Mouse (Mus musculus): ENCODE measurements around the gene Ccdc54. TPM values are rescaled to one million over a fixed set of nuclear protein-coding genes. Genes with fewer than 3 reads are reported as not detected.

Ccdc54 gene
- polyA plus RNA-seq, 1 experiment = not detected

DNA sequence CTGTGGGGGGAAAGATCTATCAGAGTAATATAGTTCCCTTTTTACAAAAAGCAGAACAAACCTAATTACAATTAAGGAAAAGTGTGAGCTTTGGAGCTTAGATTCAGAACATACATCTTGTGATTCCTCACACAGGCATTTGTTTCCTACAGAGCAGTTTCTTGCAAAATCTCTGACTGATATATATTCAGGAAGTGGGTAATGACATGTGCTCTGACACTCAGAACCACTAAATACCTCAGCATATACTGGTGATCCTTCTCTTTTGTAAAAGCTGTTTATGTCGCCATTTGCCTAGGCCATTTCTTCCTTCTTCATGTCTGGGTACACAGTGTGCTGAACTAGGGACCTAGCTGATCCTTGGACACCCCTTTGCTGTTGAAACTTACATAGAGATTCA, 2.8 kb downstream of the Ccdc54 start:
- no peak overlapping the region for H3ac ChIP-seq (ENCODE audit: control insufficient read depth, insufficient read length)
- TF ChIP-seq MYOG (IDR thresholded peaks at IDR 0.05; ENCODE audit: control insufficient read depth in 1 of 3, insufficient read depth in 1 of 3, insufficient read length in 2 of 3, low read depth in 2 of 3) (no peak), TCF3 (IDR thresholded peaks at IDR 0.05; ENCODE audit: insufficient read length, low read depth) (no peak), SRF (IDR thresholded peaks at IDR 0.05; ENCODE audit: control insufficient read depth, insufficient read length, low read depth) (no peak), E2F4 (IDR thresholded peaks at IDR 0.05; ENCODE audit: insufficient read depth) (no peak), TCF12 (IDR thresholded peaks at IDR 0.05; ENCODE audit: insufficient read depth, poor library complexity, severe bottlenecking) (no peak), REST (IDR thresholded peaks at IDR 0.05; ENCODE audit: insufficient read depth, insufficient read length) (no peak), POLR2AphosphoS2 (IDR thresholded peaks at IDR 0.05; ENCODE audit: insufficient read length, low read depth) (no peak), MAX (IDR thresholded peaks at IDR 0.05; ENCODE audit: low read depth) (no peak), CEBPB (IDR thresholded peaks at IDR 0.05; ENCODE audit: insufficient read depth, poor library complexity, severe bottlenecking) (no peak), USF1 (IDR thresholded peaks at IDR 0.05; ENCODE audit: low read depth) (no peak), MYOD1 (IDR thresholded peaks at IDR 0.05; ENCODE audit: control insufficient read depth in 1 of 3, insufficient read length in 2 of 3, low read depth in 2 of 3) (no peak), POLR2A (IDR thresholded peaks at IDR 0.05; ENCODE audit: insufficient read length, low read depth) (no peak)
- no peaks in the 10 kb centered on the region for H3K36me3 ChIP-seq (ENCODE audit: control insufficient read depth, insufficient read depth)
- H3K79me2 ChIP-seq (ENCODE audit: control insufficient read depth, insufficient read depth) = no peaks in the 10 kb centered on the region
- H3K4me3 ChIP-seq = no peak overlapping the region
- no peak overlapping the region for H3K4me2 ChIP-seq (ENCODE audit: low read depth)
- no peaks in the 10 kb centered on the region for H3K27me3 ChIP-seq (ENCODE audit: control insufficient read depth, insufficient read depth, insufficient read length)

DNA sequence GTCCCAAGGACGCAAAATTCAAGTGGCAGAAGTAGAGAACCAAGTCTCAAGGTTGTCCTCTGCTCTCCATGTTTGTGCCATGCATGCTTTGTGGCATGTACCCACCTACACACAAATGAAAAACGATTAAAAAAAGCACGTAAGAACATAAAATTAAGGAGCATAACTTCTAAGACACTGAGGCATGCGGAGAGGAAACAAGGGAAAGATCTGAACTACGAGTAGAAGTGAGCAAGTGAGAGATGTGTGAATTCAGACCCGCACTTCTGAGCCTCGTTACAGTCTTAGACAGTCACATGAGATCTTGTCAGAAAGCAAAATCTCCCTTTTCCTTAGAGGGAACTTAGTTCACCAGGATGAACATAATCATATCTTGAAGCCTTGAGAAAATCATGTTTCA, 3.8 kb downstream of the Ccdc54 start:
- Histone ChIP-seq H3K4me2 (ENCODE audit: low read depth) (no peak overlapping the region), H3K27me3 (ENCODE audit: control insufficient read depth, insufficient read depth, insufficient read length) (no peaks in the 10 kb centered on the region), H3K36me3 (ENCODE audit: control insufficient read depth, insufficient read depth) (no peaks in the 10 kb centered on the region), H3ac (ENCODE audit: control insufficient read depth, insufficient read length) (no peak overlapping the region), H3K79me2 (ENCODE audit: control insufficient read depth, insufficient read depth) (no peaks in the 10 kb centered on the region), H3K4me3 (no peak overlapping the region)
- TF ChIP-seq MYOG (IDR thresholded peaks at IDR 0.05; ENCODE audit: control insufficient read depth in 1 of 3, insufficient read depth in 1 of 3, insufficient read length in 2 of 3, low read depth in 2 of 3) (no peak), MYOD1 (IDR thresholded peaks at IDR 0.05; ENCODE audit: control insufficient read depth in 1 of 3, insufficient read length in 2 of 3, low read depth in 2 of 3) (no peak), TCF3 (IDR thresholded peaks at IDR 0.05; ENCODE audit: insufficient read length, low read depth) (no peak)

DNA sequence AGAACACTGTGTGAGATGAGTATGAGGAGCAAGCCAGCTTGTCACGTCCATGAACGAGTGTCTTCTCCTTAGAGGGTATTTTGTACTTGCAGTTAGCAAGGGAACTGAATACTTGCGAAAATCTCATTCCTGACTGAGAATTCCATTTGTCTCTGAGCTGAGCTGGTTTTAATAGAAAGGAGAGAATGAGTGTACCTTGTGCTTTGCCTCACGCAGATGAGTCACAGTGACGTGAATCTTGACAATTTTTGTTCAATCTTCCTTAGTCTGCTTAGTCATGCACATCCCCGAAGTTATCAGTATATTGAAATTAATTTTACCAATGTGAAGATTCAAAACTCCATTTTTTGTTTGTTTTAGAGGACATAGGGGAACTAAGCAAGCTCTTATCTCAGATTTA, 12.6 kb downstream of the Ccdc54 start:
- Histone ChIP-seq H3K79me2 (ENCODE audit: control insufficient read depth, insufficient read depth) (no peaks in the 10 kb centered on the region), H3K27me3 (ENCODE audit: control insufficient read depth, insufficient read depth, insufficient read length) (no peaks in the 10 kb centered on the region), H3K36me3 (ENCODE audit: control insufficient read depth, insufficient read depth) (no peaks in the 10 kb centered on the region), H3K4me2 (ENCODE audit: low read depth) (peak overlapping the region; percentile 65), H3ac (ENCODE audit: control insufficient read depth, insufficient read length) (no peak overlapping the region), H3K4me3 (no peak overlapping the region)
- TF ChIP-seq TCF12 (IDR thresholded peaks at IDR 0.05; ENCODE audit: insufficient read depth, poor library complexity, severe bottlenecking) = no peak
- no peak for TF ChIP-seq SRF (IDR thresholded peaks at IDR 0.05; ENCODE audit: control insufficient read depth, insufficient read length, low read depth)
- no peak for TF ChIP-seq POLR2A (IDR thresholded peaks at IDR 0.05; ENCODE audit: insufficient read length, low read depth)
- TF ChIP-seq MYOG (IDR thresholded peaks at IDR 0.05; ENCODE audit: control insufficient read depth in 1 of 3, insufficient read depth in 1 of 3, insufficient read length in 2 of 3, low read depth in 2 of 3) = no peak
- no peak for TF ChIP-seq REST (IDR thresholded peaks at IDR 0.05; ENCODE audit: insufficient read depth, insufficient read length)
- TF ChIP-seq E2F4 (IDR thresholded peaks at IDR 0.05; ENCODE audit: insufficient read depth) = no peak
- no peak for TF ChIP-seq CEBPB (IDR thresholded peaks at IDR 0.05; ENCODE audit: insufficient read depth, poor library complexity, severe bottlenecking)
- TF ChIP-seq POLR2AphosphoS2 (IDR thresholded peaks at IDR 0.05; ENCODE audit: insufficient read length, low read depth) = no peak
- no peak for TF ChIP-seq MYOD1 (IDR thresholded peaks at IDR 0.05; ENCODE audit: control insufficient read depth in 1 of 3, insufficient read length in 2 of 3, low read depth in 2 of 3)
- no peak for TF ChIP-seq USF1 (IDR thresholded peaks at IDR 0.05; ENCODE audit: low read depth)
- no peak for TF ChIP-seq MAX (IDR thresholded peaks at IDR 0.05; ENCODE audit: low read depth)
- no peak for TF ChIP-seq TCF3 (IDR thresholded peaks at IDR 0.05; ENCODE audit: insufficient read length, low read depth)

DNA sequence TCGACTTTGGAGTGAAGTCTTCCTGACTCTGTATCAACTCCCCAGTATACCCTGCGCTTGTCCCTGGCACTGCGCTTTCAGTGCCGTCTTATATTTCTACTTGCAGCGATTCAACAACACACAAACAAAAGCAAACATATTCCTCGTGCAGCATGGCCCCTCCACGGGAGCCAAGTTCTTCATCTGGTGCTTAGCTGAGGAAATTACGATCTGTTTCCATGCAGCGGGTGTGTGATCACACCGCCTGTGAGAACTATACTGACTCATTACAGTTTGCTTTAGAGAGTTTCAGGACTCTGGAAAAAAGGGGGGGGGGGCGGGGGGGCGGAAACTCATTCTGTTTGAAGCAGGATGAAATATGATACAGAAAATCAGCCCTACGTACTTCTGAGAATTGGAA, 18.4 kb downstream of the Ccdc54 start:
- no peak overlapping the region for H3K4me3 ChIP-seq

DNA sequence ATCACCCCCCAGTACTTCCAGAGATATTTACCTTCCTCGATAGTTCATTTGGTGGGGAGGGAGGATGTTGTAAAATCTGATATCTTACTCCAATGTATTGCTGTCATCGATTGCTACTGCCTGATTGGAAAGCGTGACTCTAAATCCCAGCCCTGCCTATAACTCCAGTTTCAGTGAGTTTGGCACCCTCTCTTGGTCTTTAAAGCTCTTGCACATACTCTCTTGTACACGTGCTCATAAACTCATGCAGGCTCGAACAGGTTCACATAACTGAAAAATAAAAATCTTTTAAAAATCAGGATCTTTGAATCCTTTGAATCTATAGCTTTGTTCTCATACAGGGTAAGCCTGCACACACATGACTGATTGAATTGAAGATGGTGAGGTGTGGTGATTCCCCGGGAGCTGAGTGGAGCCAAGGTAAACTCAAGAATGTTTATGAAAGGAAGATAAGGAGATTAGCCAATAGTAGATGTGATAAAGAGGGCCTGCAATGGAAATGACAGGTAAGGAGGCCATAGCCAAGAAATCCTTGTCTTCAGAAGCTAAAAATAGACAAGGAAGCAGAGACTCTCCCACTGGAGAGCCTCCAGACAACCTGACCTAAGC, 31.7 kb downstream of the Ccdc54 start:
- H3K27me3 ChIP-seq (ENCODE audit: control insufficient read depth, insufficient read depth, insufficient read length) = no peaks in the 10 kb centered on the region
- TF ChIP-seq CEBPB (IDR thresholded peaks at IDR 0.05; ENCODE audit: insufficient read depth, poor library complexity, severe bottlenecking) (no peak), SRF (IDR thresholded peaks at IDR 0.05; ENCODE audit: control insufficient read depth, insufficient read length, low read depth) (no peak)
- no peaks in the 10 kb centered on the region for H3K79me2 ChIP-seq (ENCODE audit: control insufficient read depth, insufficient read depth)
- no peaks in the 10 kb centered on the region for H3K36me3 ChIP-seq (ENCODE audit: control insufficient read depth, insufficient read depth)
- H3K4me2 ChIP-seq (ENCODE audit: low read depth) = no peak overlapping the region
- H3ac ChIP-seq (ENCODE audit: control insufficient read depth, insufficient read length) = no peak overlapping the region
- no peak overlapping the region for H3K4me3 ChIP-seq

More for the DNA sequence above, 18.4 kb downstream of the Ccdc54 start:
- no peaks in the 10 kb centered on the region for H3K36me3 ChIP-seq (ENCODE audit: control insufficient read depth, insufficient read depth)
- TF ChIP-seq USF1 (IDR thresholded peaks at IDR 0.05; ENCODE audit: low read depth) (no peak), TCF3 (IDR thresholded peaks at IDR 0.05; ENCODE audit: insufficient read length, low read depth) (no peak), MYOD1 (IDR thresholded peaks at IDR 0.05; ENCODE audit: control insufficient read depth in 1 of 3, insufficient read length in 2 of 3, low read depth in 2 of 3) (no peak), CEBPB (IDR thresholded peaks at IDR 0.05; ENCODE audit: insufficient read depth, poor library complexity, severe bottlenecking) (no peak), POLR2AphosphoS2 (IDR thresholded peaks at IDR 0.05; ENCODE audit: insufficient read length, low read depth) (no peak), MAX (IDR thresholded peaks at IDR 0.05; ENCODE audit: low read depth) (no peak)
- no peaks in the 10 kb centered on the region for H3K79me2 ChIP-seq (ENCODE audit: control insufficient read depth, insufficient read depth)
- no peaks in the 10 kb centered on the region for H3K27me3 ChIP-seq (ENCODE audit: control insufficient read depth, insufficient read depth, insufficient read length)
- H3K4me2 ChIP-seq (ENCODE audit: low read depth) = no peak overlapping the region
- H3ac ChIP-seq (ENCODE audit: control insufficient read depth, insufficient read length) = no peak overlapping the region
